Comparison of ENCODE assay signal across 8 mouse cellular contexts in genomic region chr10:110931913-110932560, GRCm38 (mm10). TPM values are rescaled to one million over a fixed set of nuclear protein-coding genes. Genes with fewer than 3 reads are reported as not detected.
DNase-seq lines count a peak whose midpoint lies in the region; ATAC-seq and TF ChIP-seq lines count a peak whose summit lies in the region.

No protein-coding gene starts in this region.

- peak overlapping the region; percentile 76 for H3K4me3 ChIP-seq in testis, adult 2 months (ENCODE audit: control insufficient read depth, low read depth, low read length)
- peak overlapping the region; percentile 18; the same call in 1 of the 2 replicates for H3K4me3 ChIP-seq in forebrain, embryonic 12.5 days (replicated peaks)
- no peak overlapping the region for H3K4me3 ChIP-seq in limb, embryonic 10.5 days
- H3K4me3 ChIP-seq in midbrain, embryonic 12.5 days, result no peak overlapping the region
- peak overlapping the region; percentile 39 for H3K4me3 ChIP-seq in thymus, adult 2 months (ENCODE audit: control insufficient read depth, insufficient read depth, low read length)

- no peaks in the 10 kb centered on the region for H3K27me3 ChIP-seq in testis, adult 2 months (ENCODE audit: control insufficient read depth, insufficient read depth, low read length)
- H3K27me3 ChIP-seq in forebrain, embryonic 12.5 days, result no peaks in the 10 kb centered on the region
- no peaks in the 10 kb centered on the region for H3K27me3 ChIP-seq in limb, embryonic 10.5 days (ENCODE audit: low read depth, poor library complexity, severe bottlenecking)
- H3K27me3 ChIP-seq in midbrain, embryonic 12.5 days, result no peaks in the 10 kb centered on the region
- H3K27me3 ChIP-seq in thymus, adult 2 months (ENCODE audit: control insufficient read depth, insufficient read depth, low read length), result no peaks in the 10 kb centered on the region

- H3K9me3 ChIP-seq in forebrain, embryonic 12.5 days, result no peaks in the 10 kb centered on the region
- no peaks in the 10 kb centered on the region for H3K9me3 ChIP-seq in limb, embryonic 10.5 days (replicated peaks)
- no peaks in the 10 kb centered on the region for H3K9me3 ChIP-seq in midbrain, embryonic 12.5 days

- no peak for DNase-seq in testis, postnatal 10 days (ENCODE audit: low spot score)
- no peak for DNase-seq in limb, embryonic 10.5 days (ENCODE audit: low spot score)
- DNase-seq in thymus, adult 2 months, result peak; percentile 53
- no peak for DNase-seq in adrenal gland, adult 2 months
- no peak for DNase-seq in ovary, postnatal 10 days (ENCODE audit: low spot score)

- H3K36me3 ChIP-seq in testis, adult 2 months (ENCODE audit: control insufficient read depth, insufficient read depth, low read length), result no peaks in the 10 kb centered on the region
- peaks cover 6% of the 10 kb centered on the region; the same call in 1 of the 2 replicates for H3K36me3 ChIP-seq in forebrain, embryonic 12.5 days (replicated peaks)
- H3K36me3 ChIP-seq in limb, embryonic 10.5 days, result peaks cover 35% of the 10 kb centered on the region
- peaks cover 7% of the 10 kb centered on the region; the same call in 1 of the 2 replicates for H3K36me3 ChIP-seq in midbrain, embryonic 12.5 days
- H3K36me3 ChIP-seq in thymus, adult 2 months (ENCODE audit: control insufficient read depth, insufficient read depth, low read length), result no peaks in the 10 kb centered on the region

- peak overlapping the region; percentile 46 for H3K4me2 ChIP-seq in forebrain, embryonic 12.5 days
- peak overlapping the region; percentile 32 for H3K4me2 ChIP-seq in midbrain, embryonic 12.5 days (replicated peaks)

- no peak overlapping the region for H3K27ac ChIP-seq in testis, adult 2 months (ENCODE audit: control insufficient read depth, insufficient read depth, low read depth, low read length)
- peak overlapping the region; percentile 85 for H3K27ac ChIP-seq in forebrain, embryonic 12.5 days
- H3K27ac ChIP-seq in limb, embryonic 10.5 days, result peak overlapping the region; percentile 76
- H3K27ac ChIP-seq in midbrain, embryonic 12.5 days (replicated peaks), result peak overlapping the region; percentile 60
- no peak overlapping the region for H3K27ac ChIP-seq in thymus, adult 2 months (ENCODE audit: control insufficient read depth, insufficient read depth, low read length)

- TF ChIP-seq CTCF in testis, adult 2 months (IDR thresholded peaks at IDR 0.05; ENCODE audit: control insufficient read depth, insufficient read depth, insufficient replicate concordance, low read depth, low read length), result no peak
- TF ChIP-seq CTCF in thymus, adult 2 months (IDR thresholded peaks at IDR 0.05; ENCODE audit: borderline replicate concordance, control insufficient read depth, extremely low read depth, insufficient read depth, low read length, poor library complexity), result no peak

- 52% methylated on average over 20 of the region's 20 CpGs for WGBS in forebrain, embryonic 12.5 days
- WGBS in limb, embryonic 10.5 days, result 71% methylated on average over 20 of the region's 20 CpGs
- 67% methylated on average over 20 of the region's 20 CpGs for WGBS in midbrain, embryonic 12.5 days
- 41% methylated on average over 20 of the region's 20 CpGs for WGBS in thymus, adult 2 months

- TF ChIP-seq POLR2A in testis, adult 2 months (IDR thresholded peaks at IDR 0.05; ENCODE audit: control insufficient read depth, low read depth, low read length), result no peak
- TF ChIP-seq POLR2A in thymus, adult 2 months (IDR thresholded peaks at IDR 0.05; ENCODE audit: control insufficient read depth, extremely low read depth, insufficient read depth, low read length, poor library complexity), result no peak; the same call in 1 of the 2 replicates

- peak; percentile 82 for ATAC-seq in forebrain, embryonic 12.5 days (ENCODE audit: low FRiP score)
- ATAC-seq in midbrain, embryonic 12.5 days (ENCODE audit: low FRiP score, low read depth), result peak; percentile 66

- no peak overlapping the region for H3K9ac ChIP-seq in forebrain, embryonic 12.5 days
- H3K9ac ChIP-seq in midbrain, embryonic 12.5 days (replicated peaks), result no peak overlapping the region

- H3K4me1 ChIP-seq in testis, adult 2 months (ENCODE audit: control insufficient read depth, insufficient read depth, low read length), result peaks cover 14% of the 10 kb centered on the region
- H3K4me1 ChIP-seq in forebrain, embryonic 12.5 days, result peaks cover 31% of the 10 kb centered on the region
- peaks cover 37% of the 10 kb centered on the region for H3K4me1 ChIP-seq in limb, embryonic 10.5 days
- peaks cover 35% of the 10 kb centered on the region for H3K4me1 ChIP-seq in midbrain, embryonic 12.5 days
- peaks cover 5% of the 10 kb centered on the region for H3K4me1 ChIP-seq in thymus, adult 2 months (replicated peaks; ENCODE audit: control insufficient read depth, insufficient read depth, low read length)

RNA-seq across cellular contexts. Expression of gene Csrp2, which starts 12.4 kb away (rescaled TPM):
- 37.4 and 40.3 TPM in 2 replicates for polyA plus RNA-seq in testis, adult 2 months (2012; rRNA removed)
- 128 and 164 TPM in 2 replicates for polyA plus RNA-seq in forebrain, embryonic 12.5 days (2016; fragmentation: Nextera tagmentation; extraction: Ambion mirVana)
- polyA plus RNA-seq in limb, embryonic 10.5 days (2016; fragmentation: Nextera tagmentation; extraction: Ambion mirVana), result 179 and 195 TPM in 2 replicates
- polyA plus RNA-seq in midbrain, embryonic 12.5 days (2016; fragmentation: Nextera tagmentation; extraction: Ambion mirVana), result 143 and 157 TPM in 2 replicates
- polyA plus RNA-seq in thymus, adult 2 months (2012; rRNA removed), result 10.9 and 16.3 TPM in 2 replicates
- total RNA-seq in adrenal gland, adult 2 months (2021), result 100 to 1,000 TPM; 135 to 193 TPM
- polyA plus RNA-seq in adrenal gland, adult 2 months (2012; rRNA removed), result 32.4 and 37.8 TPM in 2 replicates

Comparison
In these comparisons a context has a peak if more than half of its experiments do, and no peak if none do; other contexts are left out.
1. H3K27ac ChIP-seq: peak in forebrain, embryonic 12.5 days (single experiment), limb, embryonic 10.5 days (single experiment) and midbrain, embryonic 12.5 days (single experiment); none in testis, adult 2 months (single experiment) and thymus, adult 2 months (single experiment).
2. H3K4me3 ChIP-seq: peak in testis, adult 2 months (single experiment), forebrain, embryonic 12.5 days (single experiment) and thymus, adult 2 months (single experiment); none in limb, embryonic 10.5 days (single experiment) and midbrain, embryonic 12.5 days (single experiment).